Mouse (Mus musculus): Measurements from ENCODE around the gene Bco2. TPM values are rescaled to one million over a fixed set of nuclear protein-coding genes. Genes with fewer than 3 reads are reported as not detected.

Gene Bco2
- polyA plus RNA-seq, 1 experiment from 2014 or later = 0.20 TPM

Other genes starting within 250 kb of the Bco2 start
- gene Rpl10-ps3, start 210.2 kb downstream of the Bco2 start, polyA plus RNA-seq (2014; fragmentation: Nextera tagmentation; extraction: Ambion mirVana) = 164 and 169 TPM in 2 replicates
- gene Plet1, start 60.7 kb downstream of the Bco2 start, polyA plus RNA-seq (2014; fragmentation: Nextera tagmentation; extraction: Ambion mirVana) = 0.39 and 0.50 TPM in 2 replicates
- gene Pts, start 26.5 kb downstream of the Bco2 start, polyA plus RNA-seq (2014; fragmentation: Nextera tagmentation; extraction: Ambion mirVana) = 118 and 122 TPM in 2 replicates
- 21.7 and 23.1 TPM in 2 replicates for gene Il18, start 354 bp downstream of the Bco2 start, polyA plus RNA-seq (2014; fragmentation: Nextera tagmentation; extraction: Ambion mirVana)
- 0.22 and 0.33 TPM in 2 replicates for gene Tex12, start 6.1 kb upstream of the Bco2 start, polyA plus RNA-seq (2014; fragmentation: Nextera tagmentation; extraction: Ambion mirVana)
- gene Sdhd, start 48.6 kb upstream of the Bco2 start, polyA plus RNA-seq (2014; fragmentation: Nextera tagmentation; extraction: Ambion mirVana) = 234 and 235 TPM in 2 replicates
- gene Timm8b, start 48.7 kb upstream of the Bco2 start, polyA plus RNA-seq (2014; fragmentation: Nextera tagmentation; extraction: Ambion mirVana) = 396 and 508 TPM in 2 replicates
- gene Pih1d2, start 62.1 kb upstream of the Bco2 start, polyA plus RNA-seq (2014; fragmentation: Nextera tagmentation; extraction: Ambion mirVana) = 2.9 and 4.9 TPM in 2 replicates
- 24.2 and 25.6 TPM in 2 replicates for gene Nkapd1, start 62.3 kb upstream of the Bco2 start, polyA plus RNA-seq (2014; fragmentation: Nextera tagmentation; extraction: Ambion mirVana)
- gene Dlat, start 104.6 kb upstream of the Bco2 start, polyA plus RNA-seq (2014; fragmentation: Nextera tagmentation; extraction: Ambion mirVana) = 48.6 and 54.9 TPM in 2 replicates
- gene Dixdc1, start 184.3 kb upstream of the Bco2 start, polyA plus RNA-seq (2014; fragmentation: Nextera tagmentation; extraction: Ambion mirVana) = 31.5 and 35.1 TPM in 2 replicates
- 0.89 and 1.1 TPM in 2 replicates for gene 2310030G06Rik, start 191.4 kb upstream of the Bco2 start, polyA plus RNA-seq (2014; fragmentation: Nextera tagmentation; extraction: Ambion mirVana)
- gene Cryab, start 196.1 kb upstream of the Bco2 start, polyA plus RNA-seq (2014; fragmentation: Nextera tagmentation; extraction: Ambion mirVana) = 2.5 and 3.7 TPM in 2 replicates
- gene Hspb2, start 197.2 kb upstream of the Bco2 start, polyA plus RNA-seq (2014; fragmentation: Nextera tagmentation; extraction: Ambion mirVana) = 1.5 TPM in 1 of 2 replicates, not detected in the other
- 12.5 and 14.3 TPM in 2 replicates for gene Fdxacb1, start 213.1 kb upstream of the Bco2 start, polyA plus RNA-seq (2014; fragmentation: Nextera tagmentation; extraction: Ambion mirVana)
- 57.7 and 60.3 TPM in 2 replicates for gene Alg9, start 219.8 kb upstream of the Bco2 start, polyA plus RNA-seq (2014; fragmentation: Nextera tagmentation; extraction: Ambion mirVana)
- 56.2 and 59.7 TPM in 2 replicates for gene 1110032A03Rik, start 220.3 kb upstream of the Bco2 start, polyA plus RNA-seq (2014; fragmentation: Nextera tagmentation; extraction: Ambion mirVana)

Data from midbrain, embryonic 14.5 days (tissue).